ENCODE assay signal across 10 mouse cellular contexts in the genomic region with DNA sequence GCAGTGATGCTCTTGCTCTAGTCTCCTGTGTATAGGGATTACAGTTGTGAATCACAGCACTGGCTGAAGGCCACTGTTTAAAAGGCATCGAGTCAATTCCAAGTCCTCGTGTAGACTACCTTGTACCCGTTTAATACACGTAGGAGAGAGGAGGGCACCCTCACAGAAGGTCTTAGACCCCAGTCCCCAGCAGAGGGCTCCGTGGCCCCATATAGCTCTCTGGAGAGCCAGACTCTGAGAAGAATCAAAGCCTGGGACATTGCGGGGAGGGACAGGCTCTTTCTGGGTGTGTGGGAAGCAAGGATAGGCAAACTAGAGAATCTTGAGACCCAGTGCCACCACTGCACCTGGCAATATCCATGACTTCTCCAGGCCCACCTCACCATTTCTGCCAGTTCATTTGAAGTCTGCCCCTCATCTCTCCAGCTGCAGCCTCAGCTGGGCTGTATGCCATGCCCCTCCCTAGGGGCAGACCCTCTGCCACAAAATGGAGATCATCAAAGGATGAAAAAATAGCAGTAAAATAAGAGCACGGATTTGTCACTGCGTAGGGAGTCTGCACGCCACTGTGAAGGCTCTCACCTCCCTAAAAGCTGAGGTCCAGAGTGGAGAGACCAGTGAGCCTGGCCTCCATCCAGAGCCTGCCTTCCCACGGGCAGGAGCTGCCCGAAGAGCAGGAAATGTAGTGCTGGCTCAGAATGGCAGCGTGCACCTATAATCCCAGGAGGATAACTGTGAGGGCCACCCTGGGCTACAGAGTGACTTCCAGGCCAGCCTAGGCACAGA. TPM values are rescaled to one million over a fixed set of nuclear protein-coding genes. Genes with fewer than 3 reads are reported as not detected.
DNase-seq lines count a peak whose midpoint lies in the region; ATAC-seq and TF ChIP-seq lines count a peak whose summit lies in the region.
"Had no signal": no experiment of that assay in that cellular context is flagged by ENCODE, and none has a peak within 500 bp of the region (broad histone marks: within the 10 kb centered on the region; RNA-seq: fewer than 3 reads in every experiment).

No protein-coding gene starts in this region.

- no peaks in the 10 kb centered on the region for H3K4me1 ChIP-seq in kidney, adult 2 months (ENCODE audit: control insufficient read depth, insufficient read depth, low read length)
- H3K4me1 ChIP-seq in midbrain, embryonic 13.5 days (replicated peaks), result peaks cover 78% of the 10 kb centered on the region

- H3K27ac ChIP-seq in kidney, adult 2 months (ENCODE audit: insufficient read depth, low read depth, low read length), result no peak overlapping the region
- H3K27ac ChIP-seq in midbrain, embryonic 13.5 days, result 0 out of 2 replicates have a peak overlapping the region, but pooled peaks have one; percentile 25
- H3K27ac ChIP-seq: embryonic facial prominence, embryonic 13.5 days had no signal

- H3K9ac ChIP-seq in midbrain, embryonic 13.5 days (replicated peaks), result peak overlapping the region; percentile 100
- H3K9ac ChIP-seq: embryonic facial prominence, embryonic 13.5 days had no signal

- no peak for TF ChIP-seq POLR2A in kidney, adult 2 months (IDR thresholded peaks at IDR 0.05; ENCODE audit: low read depth, low read length)

- H3K9me3 ChIP-seq in midbrain, embryonic 13.5 days, result no peaks in the 10 kb centered on the region
- H3K9me3 ChIP-seq: embryonic facial prominence, embryonic 13.5 days had no signal

- DNase-seq in cerebellum, adult 18-20 months, result peak; percentile 75 to 81
- no peak for DNase-seq in cerebellum, postnatal 4 days (ENCODE audit: low spot score in 2 of 2)
- DNase-seq in kidney, adult 2 months, result no peak
- no peak for DNase-seq in kidney, adult 9 months
- DNase-seq in cerebellum, postnatal 10 days, result peak; percentile 63 to 74
- DNase-seq in thymus, postnatal 25 days, result no peak
- DNase-seq in gastrocnemius, postnatal 4 days (ENCODE audit: low spot score in 2 of 2), result no peak
- DNase-seq: kidney, postnatal 14 days had no signal

- H3K4me3 ChIP-seq in kidney, adult 2 months (ENCODE audit: insufficient read depth, low read depth, low read length), result no peak overlapping the region
- H3K4me3 ChIP-seq in midbrain, embryonic 13.5 days (replicated peaks), result peak overlapping the region; percentile 88
- H3K4me3 ChIP-seq: embryonic facial prominence, embryonic 13.5 days had no signal

- ATAC-seq in midbrain, embryonic 13.5 days, result no peak

- no peaks in the 10 kb centered on the region for H3K36me3 ChIP-seq in kidney, adult 2 months (ENCODE audit: control insufficient read depth, insufficient read depth, low read length)
- peaks cover 58% of the 10 kb centered on the region for H3K36me3 ChIP-seq in midbrain, embryonic 13.5 days

- H3K27me3 ChIP-seq in kidney, adult 2 months (replicated peaks; ENCODE audit: control insufficient read depth, insufficient read depth, low read length), result no peaks in the 10 kb centered on the region
- H3K27me3 ChIP-seq in midbrain, embryonic 13.5 days, result no peaks in the 10 kb centered on the region

- peak overlapping the region; percentile 87 for H3K4me2 ChIP-seq in midbrain, embryonic 13.5 days (replicated peaks)
- H3K4me2 ChIP-seq: embryonic facial prominence, embryonic 13.5 days had no signal

- 41% methylated on average over 12 of the region's 12 CpGs for WGBS in kidney, adult 2 months
- 55% methylated on average over 12 of the region's 12 CpGs for WGBS in midbrain, embryonic 13.5 days

- TF ChIP-seq CTCF in kidney, adult 2 months (conservative IDR thresholded peaks at IDR 0.05; ENCODE audit: insufficient read depth, insufficient read length, low read depth, low read length), result peak; percentile 15; the same call in 1 of the 2 replicates

RNA-seq across cellular contexts. Expression of gene Lrrc4b, which starts 17.4 kb away (rescaled TPM):
- 0.30 and 0.52 TPM in 2 replicates for polyA plus RNA-seq in kidney, adult 2 months (2012; rRNA removed)
- 15.7 and 16.4 TPM in 2 replicates for polyA plus RNA-seq in midbrain, embryonic 13.5 days (2015; fragmentation: Nextera tagmentation; extraction: Ambion mirVana)
- total RNA-seq in gastrocnemius, postnatal 4 days (2021), result 1 to 10 TPM; 4.0 to 4.2 TPM

RNA-seq across cellular contexts. Expression of gene Aspdh, which starts 18.9 kb away (rescaled TPM):
- 224 and 293 TPM in 2 replicates for polyA plus RNA-seq in kidney, adult 2 months (2012; rRNA removed)
- polyA plus RNA-seq in midbrain, embryonic 13.5 days (2015; fragmentation: Nextera tagmentation; extraction: Ambion mirVana), result 8.6 and 10.8 TPM in 2 replicates
- total RNA-seq in gastrocnemius, postnatal 4 days (2021), result not detected

RNA-seq across cellular contexts. Expression of gene Josd2, which starts 21.5 kb away (rescaled TPM):
- 92.8 and 129 TPM in 2 replicates for polyA plus RNA-seq in kidney, adult 2 months (2012; rRNA removed)
- 41.6 and 44.8 TPM in 2 replicates for polyA plus RNA-seq in midbrain, embryonic 13.5 days (2015; fragmentation: Nextera tagmentation; extraction: Ambion mirVana)
- 10 to 100 TPM; 67.2 to 77.6 TPM for total RNA-seq in gastrocnemius, postnatal 4 days (2021)

RNA-seq across cellular contexts. Expression of gene Emc10, which starts 50.1 kb away (rescaled TPM):
- polyA plus RNA-seq in kidney, adult 2 months (2012; rRNA removed), result 298 and 346 TPM in 2 replicates
- polyA plus RNA-seq in midbrain, embryonic 13.5 days (2015; fragmentation: Nextera tagmentation; extraction: Ambion mirVana), result 118 and 129 TPM in 2 replicates
- 10 to 100 TPM; 60.1 to 65.3 TPM for total RNA-seq in gastrocnemius, postnatal 4 days (2021)

RNA-seq across cellular contexts. Expression of gene Fam71e1, which starts 50.1 kb away (rescaled TPM):
- polyA plus RNA-seq in kidney, adult 2 months (2012; rRNA removed), result 12.2 and 18.6 TPM in 2 replicates
- 43.0 and 46.1 TPM in 2 replicates for polyA plus RNA-seq in midbrain, embryonic 13.5 days (2015; fragmentation: Nextera tagmentation; extraction: Ambion mirVana)
- total RNA-seq in gastrocnemius, postnatal 4 days (2021), result 1 to 10 TPM; 6.2 to 6.8 TPM

Comparison
In these comparisons a context has a peak if more than half of its experiments do, and no peak if none do; other contexts are left out.
1. DNase-seq: peak in cerebellum, adult 18-20 months (2 of 2) and cerebellum, postnatal 10 days (2 of 2); none in cerebellum, postnatal 4 days (0 of 2), kidney, adult 2 months (single experiment), kidney, adult 9 months (single experiment), thymus, postnatal 25 days (single experiment) and gastrocnemius, postnatal 4 days (0 of 2).
2. RNA of gene Lrrc4b, which starts 17.4 kb away (polyA plus RNA-seq): 15.7 to 16.4 TPM in midbrain, embryonic 13.5 days; 0.30 to 0.52 TPM in kidney, adult 2 months; every median in the first group is over 10 times any median in the second.
3. RNA of gene Aspdh, which starts 18.9 kb away (polyA plus RNA-seq): 224 to 293 TPM in kidney, adult 2 months; 8.6 to 10.8 TPM in midbrain, embryonic 13.5 days; every median in the first group is over 10 times any median in the second.